Mouse (Mus musculus): ENCODE data around the gene Clstn1.

DNA sequence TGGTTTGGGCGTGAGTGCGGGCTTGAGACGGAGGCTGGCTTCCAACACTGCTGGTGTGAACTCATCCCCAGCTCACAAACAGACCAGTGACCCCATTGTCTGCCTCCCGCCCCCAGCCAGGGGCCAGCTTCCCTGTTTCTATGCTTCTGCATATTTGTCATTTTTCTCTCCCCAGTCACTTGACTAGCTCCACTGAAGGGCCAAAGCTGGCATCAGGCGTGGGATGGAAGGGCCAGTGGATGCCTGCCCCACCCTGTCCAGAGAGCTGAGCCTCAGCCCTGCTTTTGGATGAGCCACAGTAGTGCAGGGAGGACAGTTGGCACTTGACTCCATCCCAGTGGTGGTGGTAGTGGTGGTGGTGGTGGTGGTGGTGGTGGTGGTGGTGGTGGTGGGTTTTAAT lies 28.4 kb upstream of the Clstn1 start:
- TF ChIP-seq POLR2A (IDR thresholded peaks at IDR 0.05; ENCODE audit: control insufficient read depth in 1 of 2, insufficient read depth in 1 of 2, low read depth in 1 of 2, low read length in 2 of 2, poor library complexity in 1 of 2) (no peak), MAX (IDR thresholded peaks at IDR 0.05; ENCODE audit: low read length) (no peak), CTCF (IDR thresholded peaks at IDR 0.05 in 2 of 3, conservative IDR thresholded peaks at IDR 0.05 in 1 of 3; ENCODE audit: control insufficient read depth in 1 of 3, insufficient read depth in 1 of 3, low read depth in 2 of 3, low read length in 3 of 3, poor library complexity in 1 of 3, severe bottlenecking in 1 of 3) (no peak), ZKSCAN1 (IDR thresholded peaks at IDR 0.05; ENCODE audit: low read depth, low read length) (no peak), E2F4 (IDR thresholded peaks at IDR 0.05; ENCODE audit: borderline replicate concordance, low read depth, low read length) (no peak)
